Mouse (Mus musculus): ENCODE measurements around the gene Mettl14. TPM values are rescaled to one million over a fixed set of nuclear protein-coding genes. Genes with fewer than 3 reads are reported as not detected.

Gene Mettl14
- polyA plus RNA-seq, 1 experiment from 2014 or later, result 22.6 TPM

DNA sequence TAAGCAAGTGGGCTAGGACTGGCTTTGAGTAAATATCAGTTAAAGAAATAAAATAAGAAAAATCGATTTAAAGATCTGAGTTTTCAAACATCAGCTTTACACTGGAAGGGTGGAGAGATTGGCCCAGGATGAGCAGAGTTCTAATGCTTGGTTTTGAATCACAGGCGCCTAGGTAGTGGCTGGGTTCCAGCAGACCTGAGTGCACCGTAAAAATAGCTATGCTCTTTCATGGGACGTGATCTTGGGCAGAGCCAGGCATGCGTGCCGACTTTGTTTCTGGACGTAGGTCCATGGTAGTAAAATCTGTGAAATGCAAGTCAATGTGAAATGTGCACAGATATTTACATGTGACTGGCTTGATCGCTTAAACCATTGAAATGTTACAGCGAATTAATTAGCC, 31.5 kb downstream of the Mettl14 start:
- H3K9me3 ChIP-seq (replicated peaks), result no peaks in the 10 kb centered on the region
- H3K4me1 ChIP-seq (replicated peaks), result peaks cover 28% of the 10 kb centered on the region
- H3K36me3 ChIP-seq, result peaks cover 79% of the 10 kb centered on the region
- no peak overlapping the region for H3K4me3 ChIP-seq
- no peak overlapping the region for H3K9ac ChIP-seq
- peak overlapping the region; percentile 75; the same call in 1 of the 2 replicates for H3K27ac ChIP-seq (ENCODE audit: poor library complexity, severe bottlenecking)
- H3K27me3 ChIP-seq (replicated peaks), result no peaks in the 10 kb centered on the region
- WGBS, result 63% methylated on average over 9 of the region's 9 CpGs
- no peak for ATAC-seq (ENCODE audit: insufficient number of reproducible peaks, low FRiP score)
- no peak overlapping the region for H3K4me2 ChIP-seq

DNA sequence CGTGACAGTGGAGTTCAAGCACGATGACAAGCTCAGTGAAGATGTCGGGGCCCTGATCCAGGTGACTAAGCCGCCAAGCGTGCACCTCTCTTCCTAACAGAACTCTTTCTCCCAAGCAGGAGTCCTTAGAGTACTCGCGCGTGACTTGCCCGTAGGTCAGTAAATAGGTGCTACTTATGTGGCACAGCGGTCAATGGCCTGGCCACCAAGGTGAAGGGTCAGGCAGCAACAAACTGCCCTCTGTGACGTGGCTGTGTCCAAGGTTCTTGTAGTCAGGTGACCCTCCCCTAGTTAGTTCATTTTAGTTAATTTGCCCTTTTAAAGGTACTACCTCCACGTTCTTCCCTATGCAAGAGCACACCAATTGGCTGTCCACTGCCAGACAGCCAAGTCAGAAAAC, 32.2 kb downstream of the Mettl14 start:
- no peak overlapping the region for H3K9ac ChIP-seq
- no peak overlapping the region for H3K4me3 ChIP-seq
- no peaks in the 10 kb centered on the region for H3K27me3 ChIP-seq (replicated peaks)
- 88% methylated on average over 12 of the region's 12 CpGs for WGBS
- no peak overlapping the region for H3K27ac ChIP-seq (ENCODE audit: poor library complexity, severe bottlenecking)
- peaks cover 28% of the 10 kb centered on the region for H3K4me1 ChIP-seq (replicated peaks)
- H3K36me3 ChIP-seq, result peaks cover 79% of the 10 kb centered on the region
- H3K4me2 ChIP-seq, result no peak overlapping the region
- ATAC-seq (ENCODE audit: insufficient number of reproducible peaks, low FRiP score), result no peak
- no peaks in the 10 kb centered on the region for H3K9me3 ChIP-seq (replicated peaks)

GRCm38 (mm10) chr3:123353183-123353582, 32.7 kb downstream of the Mettl14 start:
- peaks cover 78% of the 10 kb centered on the region for H3K36me3 ChIP-seq
- no peaks in the 10 kb centered on the region for H3K9me3 ChIP-seq (replicated peaks)
- H3K9ac ChIP-seq, result no peak overlapping the region
- H3K27me3 ChIP-seq (replicated peaks), result no peaks in the 10 kb centered on the region
- H3K27ac ChIP-seq (ENCODE audit: poor library complexity, severe bottlenecking), result no peak overlapping the region
- no peak overlapping the region for H3K4me3 ChIP-seq
- ATAC-seq (ENCODE audit: insufficient number of reproducible peaks, low FRiP score), result no peak
- WGBS, result 62% methylated on average over 6 of the region's 6 CpGs
- H3K4me1 ChIP-seq (replicated peaks), result peaks cover 28% of the 10 kb centered on the region
- no peak overlapping the region for H3K4me2 ChIP-seq

DNA sequence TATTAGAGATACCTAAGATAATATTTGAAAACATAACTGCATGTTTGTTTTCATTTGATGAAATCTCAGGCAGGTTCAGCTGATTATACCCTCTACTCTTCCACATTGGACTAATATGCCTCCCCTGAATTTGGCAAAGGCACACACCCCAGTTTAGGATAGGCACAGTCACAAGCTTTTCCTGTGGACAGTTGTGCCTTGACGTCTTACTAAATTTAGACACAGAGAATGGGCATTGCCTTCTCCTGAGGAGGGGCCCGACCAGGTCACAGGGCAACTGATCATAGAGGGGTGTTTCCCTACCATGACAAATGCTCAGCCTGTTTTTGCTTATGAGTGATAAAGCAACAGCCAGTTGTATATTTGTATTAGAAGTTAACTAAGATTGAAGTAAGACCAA, 34.4 kb downstream of the Mettl14 start:
- peaks cover 25% of the 10 kb centered on the region for H3K4me1 ChIP-seq (replicated peaks)
- no peak overlapping the region for H3K4me2 ChIP-seq
- no peaks in the 10 kb centered on the region for H3K9me3 ChIP-seq (replicated peaks)
- H3K9ac ChIP-seq, result no peak overlapping the region
- WGBS, result 33% methylated on average over 2 of the region's 2 CpGs
- ATAC-seq (ENCODE audit: insufficient number of reproducible peaks, low FRiP score), result no peak
- peaks cover 71% of the 10 kb centered on the region for H3K36me3 ChIP-seq
- no peak overlapping the region for H3K27ac ChIP-seq (ENCODE audit: poor library complexity, severe bottlenecking)
- no peaks in the 10 kb centered on the region for H3K27me3 ChIP-seq (replicated peaks)
- H3K4me3 ChIP-seq, result no peak overlapping the region

- no peak for ATAC-seq (ENCODE audit: insufficient number of reproducible peaks, low FRiP score)
- WGBS, result 77% methylated on average over 8 of the region's 8 CpGs
- Histone ChIP-seq H3K27ac (ENCODE audit: poor library complexity, severe bottlenecking) (no peak overlapping the region), H3K9me3 (replicated peaks) (no peaks in the 10 kb centered on the region), H3K4me1 (replicated peaks) (peaks cover 19% of the 10 kb centered on the region), H3K9ac (no peak overlapping the region), H3K4me2 (no peak overlapping the region), H3K4me3 (no peak overlapping the region), H3K36me3 (peaks cover 70% of the 10 kb centered on the region), H3K27me3 (replicated peaks) (no peaks in the 10 kb centered on the region)
These were observed 35.3 kb downstream of the Mettl14 start for GRCm38 (mm10) chr3:123350602-123351001.

GRCm38 (mm10) chr3:123348080-123348802, 37.7 kb downstream of the Mettl14 start:
- Histone ChIP-seq H3K9me3 (replicated peaks) (no peaks in the 10 kb centered on the region), H3K27ac (ENCODE audit: poor library complexity, severe bottlenecking) (no peak overlapping the region), H3K9ac (no peak overlapping the region), H3K27me3 (replicated peaks) (no peaks in the 10 kb centered on the region), H3K4me3 (no peak overlapping the region), H3K4me2 (no peak overlapping the region), H3K36me3 (peaks cover 68% of the 10 kb centered on the region), H3K4me1 (replicated peaks) (peaks cover 4% of the 10 kb centered on the region; the same call in 1 of the 2 replicates)
- ATAC-seq (ENCODE audit: insufficient number of reproducible peaks, low FRiP score), result no peak
- 77% methylated on average over 12 of the region's 12 CpGs for WGBS

DNA sequence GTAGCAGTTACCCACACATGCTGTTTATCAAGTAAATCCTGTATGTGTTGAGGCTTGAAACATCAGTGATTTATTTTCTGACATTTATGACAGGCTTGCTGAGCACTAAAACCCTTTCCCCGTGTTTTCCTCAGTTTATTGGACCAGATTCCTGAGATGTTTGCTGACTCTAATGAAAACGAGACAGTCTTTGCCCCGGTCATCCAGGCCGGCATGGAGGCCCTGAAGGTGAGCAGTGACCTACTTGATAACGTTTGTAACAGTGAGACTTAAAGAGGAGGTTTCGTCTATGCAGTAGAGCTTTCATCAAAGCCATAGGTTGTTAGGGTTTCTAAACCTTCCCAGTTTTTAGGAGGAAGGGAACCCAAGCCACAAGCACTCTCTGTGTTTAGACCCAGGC, 42.2 kb downstream of the Mettl14 start:
- H3K4me2 ChIP-seq, result no peak overlapping the region
- WGBS, result 74% methylated on average over 6 of the region's 6 CpGs

DNA sequence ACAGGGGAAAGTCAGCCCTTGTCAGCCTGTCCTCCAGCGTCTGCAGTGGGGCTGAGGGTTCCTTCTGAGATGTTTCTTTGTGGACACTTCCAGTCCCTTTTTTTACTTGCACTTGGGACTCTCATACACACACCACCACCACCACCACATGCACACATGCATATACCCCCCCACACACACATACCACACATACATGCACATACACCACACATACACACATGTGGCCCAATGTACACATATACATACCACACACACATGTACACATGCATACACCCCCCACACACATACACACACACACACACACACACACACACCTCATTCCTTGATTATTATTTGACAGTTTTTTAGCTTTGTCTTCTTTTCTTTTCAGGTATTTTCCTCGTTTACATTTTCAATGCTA, 44.9 kb downstream of the Mettl14 start:
- Histone ChIP-seq H3K4me3 (no peak overlapping the region), H3K4me1 (replicated peaks) (0 out of 2 replicates have a peak, but pooled peaks cover 6% of the 10 kb centered on the region), H3K9me3 (replicated peaks) (no peaks in the 10 kb centered on the region), H3K4me2 (no peak overlapping the region), H3K27me3 (replicated peaks) (no peaks in the 10 kb centered on the region), H3K36me3 (peaks cover 67% of the 10 kb centered on the region), H3K9ac (no peak overlapping the region), H3K27ac (ENCODE audit: poor library complexity, severe bottlenecking) (no peak overlapping the region)
- 79% methylated on average over 2 of the region's 2 CpGs for WGBS
- 0 out of 2 replicates have a peak, but pooled peaks have one; percentile 42 for ATAC-seq (ENCODE audit: insufficient number of reproducible peaks, low FRiP score)

More for the DNA sequence above, 42.2 kb downstream of the Mettl14 start:
- no peaks in the 10 kb centered on the region for H3K9me3 ChIP-seq (replicated peaks)
- no peaks in the 10 kb centered on the region for H3K27me3 ChIP-seq (replicated peaks)
- H3K36me3 ChIP-seq, result peaks cover 65% of the 10 kb centered on the region
- H3K4me3 ChIP-seq, result no peak overlapping the region
- no peaks in the 10 kb centered on the region for H3K4me1 ChIP-seq (replicated peaks)
- ATAC-seq (ENCODE audit: insufficient number of reproducible peaks, low FRiP score), result no peak
- no peak overlapping the region for H3K27ac ChIP-seq (ENCODE audit: poor library complexity, severe bottlenecking)
- H3K9ac ChIP-seq, result no peak overlapping the region

GRCm38 (mm10) chr3:123338666-123339195, 47.2 kb downstream of the Mettl14 start:
- Histone ChIP-seq H3K4me2 (no peak overlapping the region), H3K27ac (ENCODE audit: poor library complexity, severe bottlenecking) (peak overlapping the region; percentile 58), H3K9ac (no peak overlapping the region), H3K4me3 (no peak overlapping the region), H3K4me1 (replicated peaks) (peaks cover 20% of the 10 kb centered on the region), H3K9me3 (replicated peaks) (no peaks in the 10 kb centered on the region), H3K27me3 (replicated peaks) (no peaks in the 10 kb centered on the region), H3K36me3 (peaks cover 48% of the 10 kb centered on the region)
- 45% methylated on average over 12 of the region's 12 CpGs for WGBS
- ATAC-seq (ENCODE audit: insufficient number of reproducible peaks, low FRiP score), result no peak

DNA sequence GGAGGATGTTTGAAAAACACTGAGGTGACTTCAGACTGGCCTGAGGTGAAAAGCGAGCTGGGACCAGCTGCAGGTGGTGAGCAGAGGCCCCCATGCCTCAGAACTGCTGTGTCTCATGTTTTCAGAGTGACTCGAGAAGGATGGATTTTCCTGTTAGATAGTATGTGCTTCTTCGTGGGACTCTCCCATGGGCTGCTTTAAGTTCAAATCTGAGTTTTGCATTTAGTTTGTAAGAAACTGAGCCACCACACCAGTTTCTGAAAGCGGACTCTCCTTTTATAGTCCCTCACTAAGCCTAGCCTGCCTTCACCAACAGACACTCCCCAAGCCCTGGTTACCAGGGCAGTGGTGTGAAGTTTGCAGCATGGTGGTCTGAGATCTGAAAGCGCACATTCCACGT, 48.1 kb downstream of the Mettl14 start:
- Histone ChIP-seq H3K36me3 (peaks cover 40% of the 10 kb centered on the region), H3K4me2 (no peak overlapping the region), H3K4me3 (no peak overlapping the region), H3K9ac (no peak overlapping the region), H3K9me3 (replicated peaks) (no peaks in the 10 kb centered on the region), H3K27me3 (replicated peaks) (no peaks in the 10 kb centered on the region), H3K4me1 (replicated peaks) (peaks cover 27% of the 10 kb centered on the region), H3K27ac (ENCODE audit: poor library complexity, severe bottlenecking) (no peak overlapping the region)
- 77% methylated on average over 6 of the region's 6 CpGs for WGBS
- no peak for ATAC-seq (ENCODE audit: insufficient number of reproducible peaks, low FRiP score)

GRCm38 (mm10) chr3:123336951-123337350, 49.0 kb downstream of the Mettl14 start:
- Histone ChIP-seq H3K9ac (no peak overlapping the region), H3K9me3 (replicated peaks) (no peaks in the 10 kb centered on the region), H3K4me1 (replicated peaks) (peaks cover 36% of the 10 kb centered on the region), H3K4me2 (no peak overlapping the region), H3K36me3 (peaks cover 39% of the 10 kb centered on the region), H3K27me3 (replicated peaks) (no peaks in the 10 kb centered on the region), H3K4me3 (no peak overlapping the region), H3K27ac (ENCODE audit: poor library complexity, severe bottlenecking) (no peak overlapping the region)
- 82% methylated on average over 5 of the region's 5 CpGs for WGBS
- ATAC-seq (ENCODE audit: insufficient number of reproducible peaks, low FRiP score), result no peak

Data from heart, embryonic 12.5 days (tissue).